Mouse (Mus musculus): Measurements from ENCODE around the gene Gas2l2.

The Gas2l2 gene

DNA sequence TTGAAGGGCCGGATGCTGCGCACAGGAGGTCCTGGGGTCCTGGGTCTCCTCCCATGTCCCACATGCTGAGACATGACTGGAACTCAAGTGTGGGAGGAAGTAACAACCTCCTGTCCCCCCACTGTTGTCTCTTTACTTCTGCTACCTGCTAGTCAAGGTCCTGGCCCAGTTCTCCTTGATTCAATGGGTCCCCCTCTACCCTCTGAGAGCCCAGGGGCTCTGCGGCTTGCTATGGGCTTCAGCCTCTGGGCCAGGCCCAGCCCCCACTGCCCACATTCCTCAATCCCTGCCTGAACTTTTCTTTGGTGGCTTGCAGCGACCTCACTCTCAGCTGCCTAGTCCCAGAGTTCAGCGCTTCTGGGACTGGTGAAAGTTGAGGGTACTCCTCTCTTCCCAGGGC, at the start of gene Gas2l2:
Gene Gas2l2, minus strand, starts transcription at position 101 of the 400 bp plus-strand sequence.
- no peak for DNase-seq (ENCODE audit: low spot score)

DNA sequence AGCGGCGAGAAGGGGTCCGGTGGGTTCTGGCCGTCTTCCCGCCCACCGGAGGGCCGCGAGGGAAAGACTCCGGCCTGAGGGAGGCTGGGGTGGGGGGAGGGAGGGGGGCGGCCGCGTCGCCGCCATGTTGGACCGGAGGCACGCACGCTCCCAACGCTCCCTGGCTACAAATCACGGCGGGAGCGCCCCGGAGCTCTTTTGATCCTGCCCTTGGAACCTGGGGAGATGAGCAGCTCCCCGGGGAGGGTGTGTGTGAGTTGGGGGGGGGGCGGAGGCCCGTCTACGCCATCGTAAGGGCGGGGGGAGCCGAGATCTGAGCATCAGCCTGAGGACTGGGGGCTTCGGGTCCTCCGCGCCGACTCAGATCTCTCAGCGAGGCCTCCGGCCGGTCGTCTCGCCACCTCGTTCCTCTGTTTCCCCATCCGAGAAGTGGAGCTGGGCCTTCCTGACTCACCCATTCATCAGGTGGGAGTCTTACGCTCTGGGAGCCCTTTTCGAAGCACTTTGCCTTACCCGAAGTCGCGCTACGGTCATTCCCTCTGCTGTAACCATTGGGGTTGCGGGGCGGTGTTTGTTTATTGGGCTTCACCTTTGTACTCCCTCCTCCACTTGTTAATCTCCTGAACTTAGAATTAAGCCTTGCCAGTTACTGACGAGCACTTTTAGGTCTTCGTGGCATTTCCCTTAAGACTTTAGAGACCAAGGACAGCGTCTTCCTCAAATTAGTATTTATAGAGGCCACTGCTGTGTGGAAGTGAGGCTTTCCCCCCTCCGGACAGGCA, 44.2 kb upstream of the Gas2l2 start:
- no peak for DNase-seq (ENCODE audit: low spot score)

- peak; percentile 97 for DNase-seq (ENCODE audit: low spot score)
Measured at GRCm38 (mm10) chr11:83472324-83473234, 43.3 kb upstream of the Gas2l2 start, which contains the start of gene Taf15. Taf15 (plus strand) TSS chr11:83473086.

- no peak for DNase-seq (ENCODE audit: low spot score)
Measured at GRCm38 (mm10) chr11:83471766-83472165, 42.5 kb upstream of the Gas2l2 start.

DNA sequence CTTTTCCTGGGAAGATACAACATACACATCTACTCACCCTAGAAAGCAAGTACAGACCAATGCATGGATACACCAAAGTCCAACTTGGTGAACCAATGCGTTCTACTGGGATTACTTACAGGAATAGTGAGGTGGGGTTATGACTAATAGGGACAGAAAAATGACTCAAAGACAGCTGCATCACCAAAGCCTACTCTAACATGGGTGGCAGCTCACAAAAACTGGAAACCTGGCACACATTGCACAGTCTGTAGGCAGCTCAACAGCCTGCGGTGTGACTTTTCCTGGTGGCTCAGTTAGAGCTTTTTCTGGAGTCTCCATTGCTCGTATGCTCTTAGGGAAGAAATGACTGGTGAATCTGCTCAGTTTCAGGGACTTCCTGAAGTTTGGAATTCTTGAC, 39.5 kb upstream of the Gas2l2 start:
- no peak for DNase-seq (ENCODE audit: low spot score)

GRCm38 (mm10) chr11:83467120-83467652, 37.9 kb upstream of the Gas2l2 start:
- DNase-seq (ENCODE audit: low spot score), result no peak

DNA sequence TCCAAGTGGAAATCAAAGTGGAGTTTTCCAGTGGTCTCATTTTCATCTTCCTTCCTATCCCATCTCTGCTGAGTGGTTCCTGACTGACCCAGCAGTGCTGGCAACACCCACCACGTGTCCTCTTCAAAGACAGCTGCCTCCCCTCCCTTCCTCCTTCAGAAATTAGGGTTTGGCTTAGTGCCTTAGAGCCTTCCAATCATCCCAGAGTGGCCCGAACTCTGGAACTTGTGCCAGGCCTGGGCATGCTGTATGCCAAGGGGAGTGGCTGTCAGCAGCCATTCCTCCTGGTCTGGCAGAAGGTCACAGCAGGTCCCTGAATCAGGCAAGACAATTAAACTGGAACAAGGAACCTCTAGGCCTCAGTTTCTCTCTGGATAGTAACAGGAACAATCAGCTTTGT, 36.7 kb upstream of the Gas2l2 start:
- no peak for DNase-seq (ENCODE audit: low spot score)

DNA sequence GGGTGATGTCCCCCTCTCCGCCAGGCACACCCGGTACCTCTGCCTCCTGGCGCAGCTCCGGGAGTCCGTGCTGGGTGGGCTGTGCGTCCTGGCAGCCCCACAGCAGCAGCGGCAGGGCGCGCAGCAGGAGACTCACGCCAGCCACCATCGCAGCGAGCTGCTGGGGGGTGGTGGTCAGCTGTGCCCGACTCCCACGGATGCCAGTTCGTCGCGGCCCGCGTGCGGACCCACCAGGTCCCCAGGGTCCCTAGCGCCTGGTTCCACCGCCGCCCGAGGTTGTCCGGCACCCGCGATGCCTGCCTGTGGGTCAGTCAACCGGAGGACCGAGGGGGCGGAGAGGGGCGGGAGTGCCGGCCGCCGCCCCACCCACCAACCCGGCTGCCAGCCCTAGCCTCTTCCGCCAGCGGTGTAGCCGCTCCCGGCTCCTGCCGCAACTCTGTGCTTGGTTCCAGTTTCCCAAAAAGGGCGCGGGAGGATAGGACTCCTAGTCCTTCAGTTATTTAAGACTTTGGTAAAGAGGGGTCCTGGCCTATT, 33.5 kb upstream of the Gas2l2 start, which contains the start of gene Mmp28:
Gene Mmp28, minus strand, starts transcription at position 361 of the 534 bp plus-strand sequence.
- peak; percentile 66 for DNase-seq (ENCODE audit: low spot score)

GRCm38 (mm10) chr11:83461462-83462027, 32.3 kb upstream of the Gas2l2 start:
- no peak for DNase-seq (ENCODE audit: low spot score)

GRCm38 (mm10) chr11:83457912-83458601, 28.8 kb upstream of the Gas2l2 start:
- no peak for DNase-seq (ENCODE audit: low spot score)

DNA sequence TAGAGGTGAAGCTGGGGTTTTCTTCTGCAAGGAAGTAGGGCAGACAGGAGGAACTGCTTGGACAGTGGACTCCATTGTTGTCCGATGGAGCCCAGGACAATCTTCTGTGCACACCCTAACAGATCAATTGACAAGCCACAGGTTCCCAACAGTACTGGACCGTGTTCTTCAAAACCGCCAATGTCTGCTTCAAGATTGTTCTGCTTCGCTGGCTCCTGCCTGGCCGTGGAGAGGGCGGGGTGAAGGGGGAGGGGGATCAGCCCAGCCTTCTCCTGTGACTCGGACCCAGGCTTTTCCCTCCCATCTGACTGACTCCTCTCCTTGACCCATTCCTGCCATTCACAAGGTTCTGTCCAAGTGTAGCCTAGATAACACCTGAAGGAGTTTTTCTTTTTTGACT, 28.0 kb upstream of the Gas2l2 start:
- no peak for DNase-seq (ENCODE audit: low spot score)

DNA sequence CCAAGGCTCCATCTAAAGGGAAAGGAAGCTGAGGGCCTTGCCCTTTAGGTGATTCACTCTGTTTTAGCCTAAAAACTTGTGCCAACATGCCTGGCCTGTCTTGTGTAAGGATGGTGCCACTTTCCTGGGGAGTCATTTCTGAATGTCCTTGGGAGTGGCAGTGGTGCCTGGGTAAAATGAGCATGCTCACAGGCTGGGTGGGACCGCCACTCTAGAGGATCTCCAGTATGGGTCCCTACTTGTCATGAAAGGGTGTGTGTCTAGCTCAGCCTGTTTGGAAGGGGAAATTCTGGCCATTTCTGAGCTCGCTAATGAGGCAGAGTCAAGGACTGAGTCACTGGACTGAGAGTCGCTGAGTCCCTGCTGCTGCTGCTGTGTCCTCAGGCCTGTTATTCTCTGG, 26.4 kb upstream of the Gas2l2 start:
- no peak for DNase-seq (ENCODE audit: low spot score)

GRCm38 (mm10) chr11:83454548-83454947, 25.3 kb upstream of the Gas2l2 start:
- DNase-seq (ENCODE audit: low spot score), result no peak

- no peak for DNase-seq (ENCODE audit: low spot score)
Measured at GRCm38 (mm10) chr11:83451281-83451680, 22.0 kb upstream of the Gas2l2 start.

DNA sequence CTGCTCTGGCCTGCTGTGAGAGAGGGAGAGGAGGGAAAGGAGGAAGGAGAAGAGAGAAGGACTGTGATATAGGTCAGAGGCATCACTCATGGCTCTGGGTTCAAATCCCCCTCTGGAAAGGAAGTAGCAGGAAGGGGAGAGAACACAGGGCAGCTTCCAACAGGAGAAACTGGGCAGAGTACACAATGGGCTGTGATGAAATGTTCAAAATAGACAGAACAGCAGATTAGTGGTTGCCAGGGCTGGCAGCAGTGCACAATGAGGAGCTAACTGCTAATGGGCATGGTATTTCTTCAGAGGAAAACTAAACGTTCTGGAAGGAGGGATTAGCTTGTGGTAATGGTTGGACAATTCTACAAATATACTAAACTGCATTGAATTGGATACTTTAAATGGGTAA, 21.3 kb upstream of the Gas2l2 start:
- no peak for DNase-seq (ENCODE audit: low spot score)

GRCm38 (mm10) chr11:83449298-83449697, 20.0 kb upstream of the Gas2l2 start:
- no peak for DNase-seq (ENCODE audit: low spot score)

GRCm38 (mm10) chr11:83448927-83449236, 19.6 kb upstream of the Gas2l2 start:
- DNase-seq (ENCODE audit: low spot score), result peak; percentile 41

GRCm38 (mm10) chr11:83448021-83448926, 19.0 kb upstream of the Gas2l2 start:
- no peak for DNase-seq (ENCODE audit: low spot score)

- no peak for DNase-seq (ENCODE audit: low spot score)
Measured at GRCm38 (mm10) chr11:83447612-83448011, 18.4 kb upstream of the Gas2l2 start.

- DNase-seq (ENCODE audit: low spot score), result no peak
Measured at GRCm38 (mm10) chr11:83445001-83445400, 15.7 kb upstream of the Gas2l2 start.
